Mouse (Mus musculus) embryonic facial prominence, embryonic 13.5 days (tissue): ENCODE data around the gene Ift43. TPM values are rescaled to one million over a fixed set of nuclear protein-coding genes. Genes with fewer than 3 reads are reported as not detected.

ENCODE experiments used
- ATAC-seq: fragments of 200-750 bp; cut with Nextera tagmentation; 2 replicates; pipeline ENCODE4 v1.8.0; 2017; ENCODE audit warnings: low read depth; ENCODE audit not compliant: insufficient number of reproducible peaks, insufficient read depth, low FRiP score, low TSS enrichment
- H3K27ac ChIP-seq: fragments of 300-500 bp; sonication (generic); 2 replicates; pipeline ENCODE4 v1.5.1; 2015; ENCODE audit warnings: moderate library complexity, mild to moderate bottlenecking, inconsistent platforms
- H3K27me3 ChIP-seq: fragments of 300-500 bp; sonication (generic); 2 replicates; pipeline ENCODE4 v1.6.1; 2015; ENCODE audit warnings: mild to moderate bottlenecking, inconsistent platforms
- H3K36me3 ChIP-seq: fragments of 300-500 bp; sonication (generic); 2 replicates; pipeline ENCODE4 v1.6.1; 2015; ENCODE audit warnings: mild to moderate bottlenecking, inconsistent platforms
- H3K4me1 ChIP-seq: fragments of 300-500 bp; sonication (generic); 2 replicates; pipeline ENCODE4 v1.6.1; 2015; ENCODE audit warnings: inconsistent platforms
- H3K4me2 ChIP-seq: fragments of 300-500 bp; sonication (generic); 2 replicates; pipeline ENCODE4 v1.6.1; 2015; ENCODE audit warnings: moderate library complexity, mild to moderate bottlenecking, inconsistent platforms
- H3K4me3 ChIP-seq: fragments of 300-500 bp; sonication (generic); 2 replicates; pipeline ENCODE4 v1.5.1; 2015; ENCODE audit warnings: mild to moderate bottlenecking, inconsistent platforms
- H3K9ac ChIP-seq: fragments of 300-500 bp; sonication (generic); 2 replicates; pipeline ENCODE4 v1.6.1; 2015; ENCODE audit warnings: mild to moderate bottlenecking, inconsistent platforms
- H3K9me3 ChIP-seq: fragments of 300-500 bp; sonication (generic); 2 replicates; pipeline ENCODE4 v1.6.1; 2016; ENCODE audit warnings: inconsistent platforms
- WGBS: fragments of 180-500 bp; shearing (Covaris S2); methylation state at CpG from one replicate; pipeline ENCODE4 v1.1.7; 2015; ENCODE audit warnings: mixed read lengths; 5-methylcytosine and 5-hydroxymethylcytosine counted together
- polyA plus RNA-seq: library from polyadenylated mRNA; unstranded; fragments of >200 nt; fragmentation: Nextera tagmentation; extraction: Ambion mirVana; gene quantifications from 2 replicates; pipeline ENCODE4 v1.2.1, GENCODE M21; 2015

The Ift43 gene
- polyA plus RNA-seq, 1 experiment from 2014 or later, result 80.3 TPM

GRCm38 (mm10) chr12:86103391-86103790 lies 21.1 kb downstream of the Ift43 start:
- 77% methylated on average over 11 of the region's 11 CpGs for WGBS
- Histone ChIP-seq H3K9ac (no peak overlapping the region), H3K4me2 (no peak overlapping the region), H3K9me3 (no peaks in the 10 kb centered on the region), H3K27ac (no peak overlapping the region; the same call in 1 of the 2 replicates), H3K4me1 (peaks cover 29% of the 10 kb centered on the region), H3K36me3 (peaks cover 9% of the 10 kb centered on the region), H3K27me3 (no peaks in the 10 kb centered on the region), H3K4me3 (no peak overlapping the region)
- no peak for ATAC-seq

- Histone ChIP-seq H3K9ac (no peak overlapping the region), H3K4me3 (no peak overlapping the region), H3K36me3 (peaks cover 9% of the 10 kb centered on the region), H3K4me2 (no peak overlapping the region), H3K27me3 (no peaks in the 10 kb centered on the region), H3K9me3 (no peaks in the 10 kb centered on the region), H3K4me1 (peaks cover 29% of the 10 kb centered on the region), H3K27ac (no peak overlapping the region; the same call in 1 of the 2 replicates)
- ATAC-seq, result no peak
- WGBS, result 61% methylated on average over 8 of the region's 8 CpGs
Observed at GRCm38 (mm10) chr12:86103852-86104251, 21.5 kb downstream of the Ift43 start.

GRCm38 (mm10) chr12:86104297-86104696 lies 22.0 kb downstream of the Ift43 start:
- Histone ChIP-seq H3K27me3 (no peaks in the 10 kb centered on the region), H3K4me1 (peaks cover 29% of the 10 kb centered on the region), H3K9me3 (no peaks in the 10 kb centered on the region), H3K4me3 (no peak overlapping the region), H3K27ac (no peak overlapping the region), H3K9ac (no peak overlapping the region), H3K36me3 (peaks cover 9% of the 10 kb centered on the region), H3K4me2 (no peak overlapping the region)
- peak; percentile 18; the same call in 1 of the 2 replicates for ATAC-seq
- WGBS, result 67% methylated on average over 11 of the region's 11 CpGs

GRCm38 (mm10) chr12:86105546-86105945 lies 23.2 kb downstream of the Ift43 start:
- H3K9me3 ChIP-seq, result no peaks in the 10 kb centered on the region
- no peak overlapping the region for H3K27ac ChIP-seq
- 81% methylated on average over 8 of the region's 10 CpGs for WGBS
- no peak for ATAC-seq
- peaks cover 9% of the 10 kb centered on the region for H3K36me3 ChIP-seq
- H3K4me2 ChIP-seq, result no peak overlapping the region
- H3K4me1 ChIP-seq, result peaks cover 26% of the 10 kb centered on the region
- no peak overlapping the region for H3K9ac ChIP-seq
- no peak overlapping the region for H3K4me3 ChIP-seq
- no peaks in the 10 kb centered on the region for H3K27me3 ChIP-seq

- WGBS, result 92% methylated on average over 9 of the region's 9 CpGs
- ATAC-seq, result no peak
Observed at GRCm38 (mm10) chr12:86106086-86106485, 23.7 kb downstream of the Ift43 start.

GRCm38 (mm10) chr12:86107645-86108044 lies 25.3 kb downstream of the Ift43 start:
- peaks cover 13% of the 10 kb centered on the region; the same call in 1 of the 2 replicates for H3K4me1 ChIP-seq
- no peak overlapping the region for H3K4me2 ChIP-seq
- H3K4me3 ChIP-seq, result no peak overlapping the region
- H3K9ac ChIP-seq, result no peak overlapping the region
- H3K27ac ChIP-seq, result no peak overlapping the region
- H3K27me3 ChIP-seq, result no peaks in the 10 kb centered on the region
- no peak for ATAC-seq
- no peaks in the 10 kb centered on the region for H3K9me3 ChIP-seq
- 61% methylated on average over 7 of the region's 7 CpGs for WGBS
- H3K36me3 ChIP-seq, result peaks cover 9% of the 10 kb centered on the region; the same call in 1 of the 2 replicates

More at GRCm38 (mm10) chr12:86106086-86106485, 23.7 kb downstream of the Ift43 start:
- Histone ChIP-seq H3K36me3 (peaks cover 9% of the 10 kb centered on the region), H3K4me3 (no peak overlapping the region), H3K9me3 (no peaks in the 10 kb centered on the region), H3K27ac (no peak overlapping the region), H3K9ac (no peak overlapping the region), H3K4me1 (peaks cover 20% of the 10 kb centered on the region), H3K27me3 (no peaks in the 10 kb centered on the region), H3K4me2 (no peak overlapping the region)

GRCm38 (mm10) chr12:86109531-86109930 lies 27.2 kb downstream of the Ift43 start:
- H3K27me3 ChIP-seq, result no peaks in the 10 kb centered on the region
- no peak overlapping the region for H3K27ac ChIP-seq
- WGBS, result 85% methylated on average over 4 of the region's 4 CpGs
- H3K36me3 ChIP-seq, result peaks cover 9% of the 10 kb centered on the region; the same call in 1 of the 2 replicates
- no peak for ATAC-seq
- H3K4me2 ChIP-seq, result no peak overlapping the region
- no peak overlapping the region for H3K4me3 ChIP-seq
- no peaks in the 10 kb centered on the region for H3K9me3 ChIP-seq
- no peak overlapping the region for H3K9ac ChIP-seq
- 0 out of 2 replicates have a peak, but pooled peaks cover 4% of the 10 kb centered on the region for H3K4me1 ChIP-seq

GRCm38 (mm10) chr12:86110637-86111036 lies 28.3 kb downstream of the Ift43 start:
- no peak overlapping the region for H3K4me3 ChIP-seq
- no peak overlapping the region for H3K4me2 ChIP-seq
- no peaks in the 10 kb centered on the region for H3K9me3 ChIP-seq
- H3K27ac ChIP-seq, result no peak overlapping the region
- no peaks in the 10 kb centered on the region for H3K27me3 ChIP-seq
- no peaks in the 10 kb centered on the region for H3K4me1 ChIP-seq
- no peak overlapping the region for H3K9ac ChIP-seq
- WGBS, result 92% methylated on average over 2 of the region's 2 CpGs
- ATAC-seq, result no peak
- H3K36me3 ChIP-seq, result 0 out of 2 replicates have a peak, but pooled peaks cover 8% of the 10 kb centered on the region

- no peak for ATAC-seq
- Histone ChIP-seq H3K27me3 (no peaks in the 10 kb centered on the region), H3K27ac (no peak overlapping the region), H3K4me2 (no peak overlapping the region), H3K36me3 (0 out of 2 replicates have a peak, but pooled peaks cover 6% of the 10 kb centered on the region), H3K9ac (no peak overlapping the region), H3K4me3 (no peak overlapping the region), H3K4me1 (no peaks in the 10 kb centered on the region), H3K9me3 (no peaks in the 10 kb centered on the region)
- WGBS, result 72% methylated on average over 15 of the region's 15 CpGs
Observed at GRCm38 (mm10) chr12:86116295-86116835, 34.0 kb downstream of the Ift43 start.

- ATAC-seq, result no peak
Observed at GRCm38 (mm10) chr12:86124016-86124415, 41.7 kb downstream of the Ift43 start.

GRCm38 (mm10) chr12:86128122-86128521 lies 45.8 kb downstream of the Ift43 start:
- no peak overlapping the region for H3K27ac ChIP-seq
- no peak for ATAC-seq
- no peaks in the 10 kb centered on the region for H3K27me3 ChIP-seq
- H3K4me2 ChIP-seq, result no peak overlapping the region
- 73% methylated on average over 6 of the region's 6 CpGs for WGBS
- no peaks in the 10 kb centered on the region for H3K4me1 ChIP-seq
- H3K9me3 ChIP-seq, result no peaks in the 10 kb centered on the region
- H3K36me3 ChIP-seq, result no peaks in the 10 kb centered on the region
- no peak overlapping the region for H3K4me3 ChIP-seq
- H3K9ac ChIP-seq, result no peak overlapping the region

More at GRCm38 (mm10) chr12:86124016-86124415, 41.7 kb downstream of the Ift43 start:
- WGBS, result 70% methylated on average over 6 of the region's 6 CpGs
- Histone ChIP-seq H3K9ac (no peak overlapping the region), H3K4me3 (no peak overlapping the region), H3K27me3 (no peaks in the 10 kb centered on the region), H3K4me2 (no peak overlapping the region), H3K9me3 (no peaks in the 10 kb centered on the region), H3K4me1 (no peaks in the 10 kb centered on the region), H3K27ac (no peak overlapping the region), H3K36me3 (no peaks in the 10 kb centered on the region)

GRCm38 (mm10) chr12:86129005-86129404 lies 46.7 kb downstream of the Ift43 start:
- Histone ChIP-seq H3K9me3 (no peaks in the 10 kb centered on the region), H3K9ac (no peak overlapping the region), H3K4me1 (no peaks in the 10 kb centered on the region), H3K4me3 (no peak overlapping the region), H3K4me2 (no peak overlapping the region), H3K27me3 (no peaks in the 10 kb centered on the region), H3K36me3 (no peaks in the 10 kb centered on the region), H3K27ac (no peak overlapping the region)
- 88% methylated on average over 8 of the region's 8 CpGs for WGBS
- ATAC-seq, result no peak
